Mouse (Mus musculus) G1E-ER4 (cell line): ENCODE data around the gene Nudt14. TPM values are rescaled to one million over a fixed set of nuclear protein-coding genes. Genes with fewer than 3 reads are reported as not detected.

Experiments used
- GATA1 ChIP-seq: IDR thresholded peaks from one replicate; pipeline ENCODE4 v1.8.0; 2012; ENCODE audit warnings: low read length, inconsistent platforms
- polyA plus RNA-seq: library from polyadenylated mRNA; stranded (reverse); fragments of >175 nt; gene quantifications from 2 replicates; pipeline ENCODE4 v1.2.3, GENCODE M21; 2012

Gene Nudt14
- 12.4 and 13.5 TPM in 2 replicates for polyA plus RNA-seq

DNA sequence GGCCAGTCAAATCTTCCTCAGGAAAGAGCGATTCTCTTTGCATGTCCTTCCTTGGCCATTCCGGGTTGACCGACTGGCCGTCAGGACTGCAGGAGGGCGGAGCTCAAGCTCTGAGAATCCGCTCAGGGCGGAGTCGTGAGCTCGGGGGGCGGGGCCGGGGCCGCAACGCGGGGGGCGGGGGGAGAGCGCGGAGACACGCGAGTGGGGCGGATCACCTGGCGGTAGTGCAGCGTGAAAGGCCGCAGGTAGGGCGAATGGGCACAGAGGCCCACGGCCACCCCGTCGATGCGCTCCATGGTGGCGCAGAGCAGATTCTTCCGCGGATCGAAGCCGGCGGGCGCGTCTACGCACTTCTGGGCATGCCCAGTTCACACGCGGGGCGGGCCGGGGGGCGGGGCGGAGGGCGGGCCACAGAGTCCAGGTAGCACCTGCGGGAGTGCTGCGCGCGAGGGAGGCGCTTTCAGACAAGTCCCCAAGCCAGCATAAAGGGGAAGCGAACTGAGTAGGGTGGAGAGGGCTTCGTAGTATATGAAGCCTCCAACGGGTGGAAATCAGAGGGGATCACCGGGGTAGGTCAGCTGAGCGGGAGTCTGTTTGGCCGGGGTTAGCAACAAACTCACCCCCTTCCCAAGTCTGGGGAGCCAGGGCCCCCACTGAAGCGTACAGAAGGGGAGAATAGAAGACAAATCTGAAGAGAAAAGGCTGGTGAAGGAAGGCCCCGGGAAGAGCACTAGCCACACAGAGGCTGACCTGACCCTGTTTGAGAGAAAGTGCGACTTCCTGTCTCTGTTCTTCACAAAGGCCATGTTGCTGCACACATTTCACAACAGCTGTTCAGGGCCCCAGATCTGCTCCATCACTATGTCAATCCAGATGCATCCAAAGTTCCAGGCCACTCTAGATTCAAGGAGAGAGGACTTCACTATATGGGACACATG, at the start of gene Nudt14:
TSS of gene Nudt14 (minus strand) at position 349 of the 938 bp plus-strand sequence.
- no peak for TF ChIP-seq GATA1

- peak; percentile 18 for TF ChIP-seq GATA1
These were observed 49.5 kb upstream of the Nudt14 start for GRCm38 (mm10) chr12:112991444-112991843.

- no peak for TF ChIP-seq GATA1
These were observed 48.9 kb upstream of the Nudt14 start for GRCm38 (mm10) chr12:112990706-112991405.

DNA sequence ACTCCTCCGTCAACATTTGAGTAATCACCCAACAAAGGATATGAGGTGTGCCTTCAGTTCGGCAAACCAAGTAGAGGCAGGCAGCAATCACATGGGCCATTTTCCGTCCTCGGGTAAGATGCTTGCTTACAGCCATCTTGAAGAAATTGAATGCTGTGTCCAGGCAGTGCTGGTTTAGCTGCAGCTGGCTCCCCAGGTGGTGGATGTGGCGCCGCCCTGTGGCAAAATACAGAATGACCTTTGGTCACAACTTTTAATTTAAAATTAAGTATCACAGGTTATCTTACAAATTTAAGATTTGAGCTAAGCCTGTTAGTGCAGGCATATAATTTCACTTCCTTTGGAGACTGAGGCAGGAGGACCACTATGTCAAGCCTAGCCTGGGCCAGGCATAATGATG, 46.0 kb upstream of the Nudt14 start:
- TF ChIP-seq GATA1: no peak

DNA sequence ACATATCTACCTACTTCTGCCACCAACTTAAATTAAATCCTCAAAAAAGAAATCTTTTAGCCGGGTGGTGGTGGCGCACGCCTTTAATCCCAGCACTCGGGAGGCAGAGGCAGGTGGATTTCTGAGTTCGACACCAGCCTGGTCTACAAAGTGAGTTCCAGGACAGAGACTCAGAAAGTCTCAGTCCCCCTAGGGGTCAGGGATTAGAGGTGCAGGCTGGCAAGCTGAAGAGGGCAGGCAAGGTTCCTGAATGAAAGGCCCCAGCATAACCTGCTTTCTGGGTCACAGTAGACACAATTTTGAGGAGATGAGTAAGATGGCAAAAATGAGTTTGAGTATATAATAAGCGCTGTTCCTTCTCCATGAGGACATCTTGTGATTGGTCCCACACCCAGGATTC, 43.4 kb upstream of the Nudt14 start:
- TF ChIP-seq GATA1: no peak

GRCm38 (mm10) chr12:112982031-112982430, 40.1 kb upstream of the Nudt14 start:
- TF ChIP-seq GATA1: no peak

DNA sequence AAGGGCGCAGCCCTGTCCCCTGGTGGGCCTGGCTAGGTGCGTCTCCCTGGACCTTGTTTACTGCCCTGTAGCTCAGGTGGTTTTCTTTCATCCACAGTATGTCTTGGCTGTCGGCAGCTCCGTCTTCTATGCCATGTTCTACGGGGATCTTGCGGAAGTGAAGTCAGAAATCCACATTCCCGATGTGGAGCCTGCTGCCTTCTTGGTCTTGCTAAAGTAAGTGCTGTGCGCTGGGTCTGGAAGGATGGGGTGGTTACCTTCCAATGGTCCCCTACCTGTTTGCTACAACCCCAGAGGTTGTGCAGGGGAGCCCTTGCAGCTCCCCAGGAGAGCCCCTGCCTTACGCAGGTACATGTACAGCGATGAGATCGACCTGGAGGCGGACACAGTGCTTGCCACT, 35.2 kb upstream of the Nudt14 start:
- TF ChIP-seq GATA1: no peak

- TF ChIP-seq GATA1: no peak
These were observed 34.6 kb upstream of the Nudt14 start, which contains the start of gene Btbd6 for GRCm38 (mm10) chr12:112976371-112977073. TSS of gene Btbd6 (plus strand) at chr12:112976482.

- no peak for TF ChIP-seq GATA1
These were observed 32.8 kb upstream of the Nudt14 start for GRCm38 (mm10) chr12:112974736-112975135.

DNA sequence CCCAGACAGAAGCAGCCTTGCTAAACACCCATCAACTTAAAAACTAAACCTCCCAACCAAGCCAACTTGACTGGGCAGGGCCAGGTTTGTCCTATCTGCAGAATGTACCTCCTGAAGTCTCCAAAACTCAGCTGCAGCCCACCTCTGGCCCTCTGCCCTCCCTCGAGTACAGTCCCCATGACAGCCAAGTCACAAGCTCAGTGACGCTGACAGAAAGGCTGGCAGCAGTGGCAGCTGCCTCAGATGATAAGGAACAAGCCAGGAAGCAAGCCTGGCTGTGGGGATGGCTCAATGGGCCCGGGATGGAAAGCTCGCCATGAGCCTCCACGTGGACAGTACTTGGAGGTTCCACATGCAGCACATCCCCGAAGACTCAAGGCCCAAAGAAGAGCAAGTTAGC, 27.7 kb upstream of the Nudt14 start:
- no peak for TF ChIP-seq GATA1

DNA sequence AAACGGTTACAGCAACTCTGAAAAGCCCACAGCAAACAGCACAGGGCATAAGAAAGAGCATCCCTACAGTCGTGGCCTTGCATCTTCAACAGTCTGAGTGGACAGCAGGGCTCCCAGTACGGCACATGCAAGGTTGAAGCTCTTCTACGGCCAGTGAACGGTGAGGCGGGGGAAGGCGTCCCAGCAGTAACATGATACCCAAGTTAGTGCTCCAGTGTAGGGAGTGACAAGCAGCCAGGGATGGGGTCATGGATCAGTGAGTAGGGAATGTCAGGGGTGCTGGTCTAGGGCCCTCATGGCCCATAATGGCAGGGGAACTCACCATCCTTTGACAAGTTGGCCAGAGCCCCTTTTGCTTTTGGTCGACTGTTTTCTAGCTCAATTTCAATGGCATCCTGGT, 27.0 kb upstream of the Nudt14 start:
- no peak for TF ChIP-seq GATA1

- no peak for TF ChIP-seq GATA1
These were observed 23.9 kb upstream of the Nudt14 start for GRCm38 (mm10) chr12:112965783-112966182.

DNA sequence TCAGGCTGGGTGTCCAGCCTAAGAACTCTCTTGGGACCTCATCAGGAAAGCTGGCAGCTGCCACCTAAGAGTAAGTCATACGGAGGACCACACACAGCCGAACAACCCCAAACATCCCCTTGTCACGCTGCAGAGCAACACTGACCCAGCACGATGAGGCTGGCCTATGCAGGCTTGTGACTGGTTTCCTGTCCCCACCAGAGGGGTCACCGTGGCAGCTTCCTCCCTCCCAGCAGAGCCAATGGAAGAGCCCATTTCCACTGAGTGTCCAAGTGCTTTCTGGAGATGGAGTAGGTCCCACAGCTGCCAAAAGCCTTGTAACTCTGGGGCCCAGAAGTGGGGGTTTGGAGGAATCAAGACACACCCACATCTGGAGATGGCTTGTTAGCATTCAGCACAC, 19.9 kb upstream of the Nudt14 start:
- TF ChIP-seq GATA1: no peak

DNA sequence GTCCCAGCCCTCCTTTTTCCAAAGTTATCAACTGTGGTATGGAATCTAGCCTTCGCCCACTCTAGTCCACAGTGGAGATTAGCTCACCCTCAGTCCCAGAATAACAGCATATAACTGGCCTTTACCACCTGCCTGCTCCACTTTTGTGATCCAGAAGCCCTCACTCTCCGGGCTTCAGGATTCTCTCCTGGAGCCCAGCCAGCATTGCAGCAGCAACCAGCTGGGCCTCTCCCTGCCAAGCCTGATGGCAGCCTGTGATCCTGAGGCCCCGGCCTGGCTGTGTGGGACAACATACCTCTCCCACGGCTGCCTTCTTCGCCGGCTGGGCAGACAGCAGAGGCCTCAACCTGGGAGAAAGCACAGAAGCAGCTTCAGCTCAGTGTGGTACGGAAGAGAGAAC, 19.5 kb upstream of the Nudt14 start:
- no peak for TF ChIP-seq GATA1

DNA sequence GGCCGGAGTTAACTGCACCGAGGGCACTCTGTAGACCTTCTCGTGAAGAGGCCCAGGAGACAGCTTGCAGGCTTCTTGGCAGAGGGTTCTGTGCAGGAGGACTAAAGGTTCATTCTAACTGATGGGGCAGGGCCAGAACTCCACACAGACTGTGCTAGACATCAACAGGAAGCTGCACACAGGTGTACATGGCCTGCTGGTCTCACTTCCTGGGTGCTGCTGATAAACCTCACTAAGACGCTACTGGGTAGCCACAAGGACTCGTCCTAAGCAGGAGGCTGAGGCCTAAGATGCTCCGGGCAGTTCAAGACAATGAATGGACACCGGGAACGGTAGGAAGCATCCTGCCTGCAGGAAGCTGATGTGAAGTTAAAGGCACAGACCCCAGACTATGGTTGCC, 17.5 kb upstream of the Nudt14 start:
- TF ChIP-seq GATA1: no peak

- TF ChIP-seq GATA1: no peak
These were observed 16.4 kb upstream of the Nudt14 start for GRCm38 (mm10) chr12:112958303-112958702.
